Mouse (Mus musculus) layer of hippocampus, adult 11-12 months (tissue): ENCODE results near the gene Bbip1.
"Not testable (repeated sequence)": the region's sequence is repeated elsewhere in the genome, so short reads cannot be mapped to it uniquely, and the experiment has no call there.

Source experiments
- DNase-seq: peaks from one replicate; pipeline ENCODE4 v3.0.0; 2022; ENCODE audit warnings: low spot score

The Bbip1 gene

DNA sequence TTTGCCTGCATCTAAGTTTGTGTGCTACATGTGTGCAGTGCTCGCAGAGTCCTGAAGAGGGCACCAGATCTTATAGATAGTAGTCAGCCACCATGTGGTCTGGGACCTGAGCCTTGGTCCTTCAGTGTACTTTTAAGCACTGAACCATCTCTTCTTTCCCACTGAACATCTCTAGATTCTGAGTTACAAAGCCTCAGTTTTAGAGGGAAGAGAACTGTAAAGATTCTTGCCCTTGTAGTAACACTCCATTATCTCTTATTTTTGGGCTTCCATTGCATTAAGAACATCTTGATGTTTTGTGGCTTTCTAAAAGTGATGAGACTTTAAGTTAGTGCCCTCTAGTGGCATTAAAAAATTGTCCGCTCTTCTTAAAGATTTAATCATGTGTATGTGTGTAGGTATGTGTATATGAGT lies 19.1 kb downstream of the Bbip1 start:
- DNase-seq = no peak

DNA sequence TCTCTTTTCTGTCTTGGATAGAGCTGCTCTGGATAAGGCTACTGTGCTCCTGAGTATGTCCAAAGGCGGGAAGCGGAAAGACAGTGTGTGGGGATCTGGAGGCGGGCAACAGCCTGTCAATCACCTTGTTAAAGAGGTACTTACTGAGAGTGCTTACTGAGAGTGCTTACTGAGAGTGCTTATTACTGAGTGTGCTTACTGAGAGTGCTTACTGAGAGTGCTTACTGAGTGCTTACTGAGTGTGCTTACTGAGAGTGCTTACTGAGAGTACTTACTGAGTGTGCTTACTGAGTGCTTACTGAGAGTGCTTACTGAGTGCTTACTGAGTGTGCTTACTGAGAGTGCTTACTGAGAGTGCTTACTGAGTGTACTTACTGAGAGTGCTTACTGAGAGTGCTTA lies 22.4 kb downstream of the Bbip1 start:
- not testable (repeated sequence) for DNase-seq

DNA sequence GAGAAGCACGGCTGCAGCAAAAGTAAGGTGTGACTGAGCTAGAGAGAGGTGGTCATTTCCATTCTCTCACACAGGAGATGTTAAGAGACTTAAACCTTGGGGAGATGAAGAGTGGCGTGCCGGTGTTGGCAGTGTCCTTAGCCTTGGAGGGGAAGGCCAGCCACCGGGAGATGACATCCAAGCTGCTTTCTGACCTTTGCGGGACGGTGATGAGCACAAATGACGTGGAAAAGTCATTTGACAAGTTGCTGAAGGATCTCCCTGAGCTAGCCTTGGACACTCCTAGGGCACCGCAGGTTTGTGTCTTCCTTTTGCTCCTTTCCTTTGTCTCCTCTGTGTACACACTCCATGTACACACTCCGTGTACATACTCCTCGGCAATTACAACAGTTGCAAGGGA lies 24.9 kb downstream of the Bbip1 start:
- no peak for DNase-seq

DNA sequence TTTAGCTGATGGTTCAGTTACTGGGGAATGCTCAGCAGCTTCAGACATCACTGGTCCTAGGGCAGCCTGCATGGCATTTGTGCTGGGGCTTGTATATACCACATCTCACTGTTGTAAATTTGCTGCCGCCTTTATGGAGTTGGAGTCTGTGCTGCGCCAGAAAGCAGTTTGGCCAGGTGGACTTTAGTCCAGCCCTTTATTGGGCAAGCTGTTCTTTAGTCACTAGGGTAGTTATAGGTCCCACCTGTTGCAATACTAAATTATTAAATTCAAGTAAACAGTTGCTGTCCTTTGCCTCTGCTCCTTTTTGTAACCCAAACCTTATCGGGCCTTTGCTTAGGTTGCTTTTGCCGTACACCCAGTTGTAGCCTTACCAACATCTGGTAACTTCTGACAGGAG lies 29.5 kb downstream of the Bbip1 start:
- DNase-seq = no peak

DNA sequence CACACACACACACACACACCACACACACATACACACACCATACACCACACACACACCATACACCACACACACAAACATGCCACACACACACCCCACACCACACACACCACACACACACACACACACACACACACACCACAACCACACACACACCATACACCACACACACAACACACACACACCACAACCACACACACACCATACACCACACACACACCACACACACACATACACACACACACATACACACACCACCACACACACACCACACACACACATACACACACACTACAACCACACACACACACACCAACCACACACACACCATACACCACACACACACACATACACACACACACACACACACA lies 37.7 kb downstream of the Bbip1 start:
- not testable (repeated sequence) for DNase-seq

DNA sequence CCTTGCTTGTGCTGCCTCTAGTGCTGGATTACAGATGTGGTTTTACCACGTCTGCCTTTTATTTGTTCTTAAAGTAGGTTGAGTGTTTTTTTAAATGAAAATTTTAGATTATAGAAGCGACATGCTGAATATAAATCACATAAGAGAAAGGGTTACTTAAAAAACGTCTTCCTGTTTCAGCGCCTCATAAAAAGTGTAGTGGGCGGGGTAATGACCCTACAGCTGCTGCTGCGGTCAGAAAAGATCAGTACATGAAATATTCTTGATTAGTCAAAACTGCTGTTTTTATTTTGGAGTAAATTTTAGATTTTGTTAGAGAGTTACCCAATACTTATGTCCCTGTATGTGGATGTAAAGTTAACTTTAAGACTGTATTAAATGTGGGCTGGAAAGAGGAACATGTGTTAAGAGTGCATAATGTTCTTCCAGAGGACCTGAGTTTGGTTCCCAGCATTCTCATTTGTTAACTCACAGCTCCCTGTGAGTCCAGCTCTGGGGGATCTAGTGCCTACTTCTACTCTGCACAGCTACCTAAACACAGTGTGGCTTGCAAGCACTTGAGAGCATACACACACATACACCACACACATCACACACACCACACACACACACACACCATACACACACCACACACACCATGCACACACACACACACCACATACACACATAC lies 38.3 kb downstream of the Bbip1 start:
- DNase-seq = no peak

DNA sequence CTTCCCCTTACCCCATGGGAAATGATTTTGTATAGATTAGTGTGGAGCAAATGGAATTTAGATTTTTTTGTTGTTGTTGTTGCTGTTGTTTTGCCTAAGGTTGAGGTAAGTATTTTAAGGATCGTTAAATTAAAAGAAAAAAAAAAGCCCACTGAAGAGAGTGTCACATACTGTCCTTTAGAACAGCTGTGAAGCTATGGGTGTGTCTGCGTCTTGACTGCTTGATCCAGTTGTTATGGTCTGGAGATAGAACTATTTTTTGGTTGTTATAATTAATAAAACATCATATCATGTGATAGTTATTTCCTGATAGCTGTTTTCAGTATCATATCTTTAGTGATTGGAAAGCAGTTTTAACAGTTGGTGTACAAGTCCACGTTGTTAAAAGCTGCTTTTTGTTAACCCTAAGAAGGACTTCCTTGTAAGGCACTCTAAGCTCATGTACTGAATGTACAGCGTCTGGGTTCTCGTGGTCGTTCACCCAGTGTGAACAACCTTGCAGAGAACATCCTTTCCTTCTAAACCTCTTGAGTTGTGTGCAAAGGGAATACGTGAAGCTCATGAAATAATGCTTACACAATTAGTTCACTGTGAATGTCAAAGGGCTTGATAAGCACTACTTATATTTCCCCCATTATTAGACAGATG lies 39.5 kb downstream of the Bbip1 start:
- DNase-seq = no peak

- peak; percentile 64 for DNase-seq
These were observed 40.7 kb downstream of the Bbip1 start for GRCm38 (mm10) chr19:53903507-53904321.

- peak; percentile 97 for DNase-seq
These were observed 41.5 kb downstream of the Bbip1 start for GRCm38 (mm10) chr19:53902739-53903487.

GRCm38 (mm10) chr19:53901931-53902738 lies 42.3 kb downstream of the Bbip1 start:
- DNase-seq = no peak

DNA sequence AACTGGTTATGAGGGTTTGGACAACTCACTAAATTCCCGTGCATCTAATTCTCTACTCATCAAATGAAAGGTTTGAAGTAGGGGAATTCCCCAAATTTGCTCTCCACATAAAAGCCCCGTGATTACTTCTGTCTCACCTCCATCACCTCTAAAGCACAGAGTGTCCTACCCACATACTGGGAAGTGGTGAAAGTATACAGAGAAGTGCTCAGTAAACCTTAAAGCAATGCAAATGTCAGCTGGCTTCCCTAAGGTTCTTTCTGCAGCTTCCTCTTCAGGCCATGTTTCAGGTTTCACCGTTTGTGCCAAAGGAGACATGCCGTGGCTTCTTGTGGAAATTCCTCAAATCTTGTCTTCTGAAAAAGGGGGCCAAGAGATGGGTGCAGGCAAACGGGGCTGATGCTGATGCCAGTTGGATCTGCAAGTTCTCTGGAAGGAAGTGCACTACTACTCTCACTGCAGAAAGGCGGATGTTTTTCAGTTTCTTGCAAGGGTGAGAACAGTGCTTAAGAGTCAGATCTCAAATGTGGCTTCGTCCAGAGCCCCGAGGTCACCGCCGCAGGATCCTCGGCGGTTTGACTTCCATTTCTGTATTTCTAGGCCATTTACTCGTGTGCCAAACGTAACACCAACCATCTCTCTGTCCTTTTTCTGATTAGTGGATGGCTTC lies 44.4 kb downstream of the Bbip1 start:
- DNase-seq = no peak

DNA sequence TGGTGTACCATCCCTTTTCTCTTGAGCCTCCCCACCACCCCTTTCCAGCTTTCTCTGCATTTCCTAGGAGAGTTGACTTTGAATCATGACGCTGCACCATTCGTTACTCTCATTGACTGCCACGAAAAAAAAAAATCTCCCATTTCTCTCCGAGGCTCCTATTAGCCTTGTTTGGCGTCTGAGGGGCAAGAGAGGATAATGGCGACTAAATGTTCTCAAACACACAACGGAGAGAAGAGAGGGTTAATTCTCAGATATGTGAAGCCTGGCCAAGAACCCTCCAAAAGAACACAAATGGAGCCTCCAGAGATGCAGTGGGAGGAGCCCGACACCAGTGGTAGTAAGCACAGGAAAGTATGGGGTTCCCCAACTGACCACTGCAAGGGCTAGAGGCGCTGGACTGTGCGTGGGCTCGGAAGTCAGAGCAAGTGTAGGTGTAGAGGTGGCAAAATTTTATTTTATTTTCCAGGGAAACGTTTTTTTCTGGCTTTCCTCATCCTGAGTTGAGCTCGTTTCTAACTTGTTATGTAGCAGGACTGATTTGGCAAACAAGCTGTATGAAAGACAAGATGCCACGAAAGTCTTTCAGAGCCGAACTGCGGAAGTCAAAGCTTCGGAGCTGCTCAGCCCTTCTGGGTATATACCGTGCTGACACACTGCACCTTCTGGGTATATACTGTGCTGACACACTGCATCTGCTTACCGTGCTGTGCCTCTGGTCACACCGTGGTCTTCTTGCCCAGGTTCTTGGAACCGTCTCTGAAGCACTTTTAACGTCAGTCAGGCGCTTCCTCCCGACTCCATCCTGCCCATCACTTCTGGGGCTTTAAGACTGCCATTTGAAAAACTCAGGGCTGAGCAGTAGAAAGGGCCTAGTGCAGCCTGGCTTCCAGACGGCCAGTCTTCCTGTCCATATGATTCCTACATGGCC lies 45.2 kb downstream of the Bbip1 start:
- no peak for DNase-seq

- DNase-seq = no peak
These were observed 45.9 kb downstream of the Bbip1 start for GRCm38 (mm10) chr19:53898498-53898897.

GRCm38 (mm10) chr19:53898046-53898445 lies 46.4 kb downstream of the Bbip1 start:
- DNase-seq = no peak

- no peak for DNase-seq
These were observed 49.8 kb downstream of the Bbip1 start for GRCm38 (mm10) chr19:53894538-53895121.

DNA sequence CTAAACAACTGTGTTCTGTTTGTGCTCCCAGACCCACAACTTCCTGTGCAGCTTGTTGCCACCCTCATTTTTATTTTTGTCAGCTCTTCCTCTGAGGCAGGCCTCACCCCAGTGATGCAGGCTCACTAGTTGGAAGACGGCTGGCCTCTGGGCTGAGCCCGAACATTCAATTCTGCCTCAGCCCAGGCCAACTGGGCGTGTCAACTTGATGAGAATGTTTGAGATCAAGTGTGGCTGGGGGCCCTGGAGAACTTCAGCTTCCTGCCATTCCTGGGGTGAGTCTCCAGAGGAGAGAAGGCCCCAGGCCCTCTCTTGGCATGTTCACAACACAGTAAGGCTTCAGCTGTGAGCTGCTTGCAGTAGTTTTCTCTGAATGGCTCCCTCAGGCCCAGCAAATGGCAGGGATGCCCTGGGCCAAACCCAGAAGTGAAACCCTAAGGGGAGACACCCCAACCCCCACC lies 50.7 kb downstream of the Bbip1 start:
- DNase-seq = no peak

DNA sequence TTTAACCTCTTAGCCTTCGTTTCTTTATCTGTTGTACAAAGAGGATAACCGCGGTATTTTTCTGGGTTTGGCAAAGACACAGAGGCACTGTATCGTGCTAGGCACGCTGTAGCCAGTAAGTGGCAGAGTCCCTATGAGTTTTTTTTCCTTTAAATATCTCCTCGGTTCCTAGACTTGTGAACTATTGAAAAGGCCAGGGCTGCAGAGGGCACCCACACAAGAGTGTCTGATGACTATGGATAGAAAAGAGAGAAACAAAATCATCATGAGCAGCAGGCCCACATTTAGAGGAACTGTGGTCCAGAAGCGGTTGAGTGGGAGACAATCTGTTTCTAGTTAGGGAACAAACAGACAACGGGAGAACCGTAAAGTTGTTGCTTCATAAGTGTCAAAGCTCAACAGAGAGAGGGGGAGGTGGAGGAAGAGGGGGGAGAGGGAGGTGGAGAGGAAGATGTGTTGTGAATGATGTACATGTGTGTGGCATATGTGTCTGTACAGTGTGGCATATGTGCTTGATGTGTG lies 51.5 kb downstream of the Bbip1 start:
- peak; percentile 60 for DNase-seq

- no peak for DNase-seq
These were observed 52.4 kb downstream of the Bbip1 start, which contains the start of gene Pdcd4 for GRCm38 (mm10) chr19:53892061-53892460. Gene Pdcd4 (plus strand): TSS chr19:53892231.

- DNase-seq = no peak
These were observed 52.9 kb downstream of the Bbip1 start for GRCm38 (mm10) chr19:53891569-53891968.
